Mouse (Mus musculus): ENCODE measurements at regions not wholly inside any gene's neighbourhood (a gene's known extent, or its start where the extent isn't known, plus 50 kb on each side); places are given as distances from the start of the nearest gene placed in this dataset.

DNA sequence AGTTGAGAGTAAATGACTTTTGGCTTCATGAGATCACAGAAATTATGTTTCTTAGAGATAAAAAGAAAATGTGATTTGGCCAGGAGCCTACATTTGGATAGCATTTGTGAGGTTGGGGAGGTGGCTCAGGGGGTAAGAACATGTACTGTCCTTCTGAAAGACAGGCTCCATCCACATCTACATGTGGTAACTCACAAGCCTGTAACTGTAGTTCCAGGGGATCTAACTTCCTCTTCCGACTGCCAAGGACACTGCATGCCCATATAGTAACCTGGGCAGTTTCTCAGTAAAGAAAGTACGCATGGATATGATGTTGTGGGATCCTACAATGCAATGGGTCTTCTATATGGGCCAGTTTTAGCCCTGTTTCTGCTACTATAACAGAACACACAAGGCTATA lies 779.4 kb upstream of the Car8 start:
- no peak for ATAC-seq (replicated peaks; ENCODE audit: insufficient number of reproducible peaks, low FRiP score, low TSS enrichment, poor library complexity, severe bottlenecking)

DNA sequence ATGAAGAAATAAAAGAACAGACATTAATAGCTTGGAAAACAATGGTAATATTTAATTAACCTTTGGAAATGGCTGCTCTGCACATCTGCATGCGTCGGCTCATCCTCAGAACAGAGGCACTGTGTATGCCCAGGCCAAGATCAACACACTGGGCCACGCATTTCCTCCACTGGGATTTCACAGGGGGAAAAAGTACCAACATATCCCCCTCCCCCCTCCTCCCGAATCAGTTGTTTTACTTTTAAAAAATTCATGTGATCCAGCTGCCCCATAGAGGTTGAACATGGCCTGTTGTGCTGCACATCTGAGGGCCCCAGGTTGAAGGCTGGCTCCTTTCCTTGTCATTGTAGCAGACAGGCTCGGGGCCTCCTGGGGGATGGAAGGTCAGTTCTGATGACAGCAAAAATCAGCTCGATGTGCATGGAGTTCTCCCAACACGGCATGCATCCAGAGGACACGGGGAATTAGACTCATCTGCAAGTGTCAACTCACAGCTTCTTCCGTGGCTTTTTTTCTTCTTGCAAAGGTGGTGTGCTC lies 777.7 kb upstream of the Car8 start:
- no peak for ATAC-seq (replicated peaks; ENCODE audit: insufficient number of reproducible peaks, low FRiP score, low TSS enrichment, poor library complexity, severe bottlenecking)

DNA sequence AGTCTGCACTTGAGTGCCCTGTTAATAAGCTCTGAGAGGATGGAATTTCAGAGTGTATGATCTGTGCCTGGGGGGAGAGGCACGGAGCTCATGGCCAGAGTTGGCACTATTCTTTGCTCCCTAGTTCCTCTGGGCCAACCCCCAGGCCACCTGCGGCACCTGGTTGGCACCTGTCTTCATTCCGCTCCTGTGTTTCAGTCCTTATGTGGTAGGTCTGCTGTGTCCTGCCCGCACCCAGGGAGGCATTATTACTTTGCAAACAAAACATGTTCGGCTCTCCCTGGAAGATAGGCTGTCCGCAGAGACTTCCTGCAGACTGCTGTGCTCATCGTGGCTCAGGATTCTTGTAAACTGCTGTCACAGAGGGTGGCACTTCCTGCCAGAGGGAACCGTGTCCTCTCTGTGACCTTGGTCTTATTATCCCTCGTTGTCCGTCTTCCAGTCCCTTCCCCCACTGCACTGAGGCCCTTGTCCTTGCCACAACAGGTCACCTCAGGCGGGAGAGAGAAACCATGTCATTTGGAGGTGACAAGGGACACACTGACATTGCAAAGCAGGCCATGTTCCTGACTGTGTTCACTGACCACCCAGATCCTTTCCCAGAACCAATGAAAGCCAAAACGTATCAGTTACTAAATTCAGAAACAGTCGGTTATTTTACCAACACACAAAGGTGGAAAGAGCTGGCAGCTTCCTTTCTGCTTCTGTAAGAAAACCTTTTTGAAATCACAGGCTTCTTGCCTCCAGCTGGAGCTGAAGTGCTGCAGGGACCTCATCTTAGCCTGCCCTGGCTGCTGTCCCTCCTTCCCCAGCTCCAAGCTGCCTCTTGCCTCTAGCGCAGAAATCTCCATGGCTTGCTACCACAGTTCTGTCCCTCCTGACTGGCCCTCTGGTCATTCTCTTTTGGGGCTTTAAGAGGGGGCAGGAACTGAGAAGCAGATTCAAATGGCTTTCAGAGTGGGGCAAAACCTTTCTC lies 777.0 kb upstream of the Car8 start:
- ATAC-seq (replicated peaks; ENCODE audit: insufficient number of reproducible peaks, low FRiP score, low TSS enrichment, poor library complexity, severe bottlenecking), result no peak

DNA sequence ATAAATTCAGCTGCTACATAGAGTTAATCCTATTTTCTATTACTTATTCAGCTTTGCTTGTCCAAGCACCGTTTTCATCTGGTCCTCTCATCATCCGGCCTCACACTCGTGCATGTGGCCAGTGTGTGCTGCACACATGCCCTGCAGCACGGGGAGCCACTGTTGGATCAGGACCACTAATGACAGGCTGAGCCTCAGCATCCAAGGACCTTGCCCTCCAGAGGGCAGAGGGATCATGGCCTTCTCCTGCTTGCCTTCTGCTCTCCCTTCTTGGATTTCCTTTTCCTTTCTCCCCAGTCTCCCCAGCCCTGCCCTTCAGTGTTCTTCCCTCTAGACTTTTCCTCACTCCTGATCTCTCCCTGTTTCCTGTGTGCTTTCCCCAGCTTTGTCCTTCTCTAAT lies 776.1 kb upstream of the Car8 start:
- ATAC-seq (replicated peaks; ENCODE audit: insufficient number of reproducible peaks, low FRiP score, low TSS enrichment, poor library complexity, severe bottlenecking), result no peak

DNA sequence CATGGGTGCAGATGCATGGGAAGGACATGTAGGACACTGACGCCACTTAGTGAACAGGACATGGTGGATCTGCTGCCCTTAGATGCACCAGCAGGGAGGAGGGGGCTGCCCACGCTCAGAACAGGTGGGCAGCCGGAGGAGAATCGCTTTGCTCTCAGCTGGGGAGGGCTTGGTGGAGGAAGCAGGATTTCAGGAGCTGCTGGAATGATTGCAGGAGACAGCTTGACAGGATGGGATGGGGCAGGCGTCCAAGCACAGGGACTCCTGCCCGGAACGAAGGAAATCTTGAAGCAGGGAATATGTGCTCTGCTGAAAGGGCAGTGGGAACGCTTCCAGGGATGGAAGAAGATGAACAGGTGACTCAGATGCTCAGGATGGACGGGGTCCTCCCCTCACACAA lies 773.9 kb upstream of the Car8 start:
- ATAC-seq (replicated peaks; ENCODE audit: insufficient number of reproducible peaks, low FRiP score, low TSS enrichment, poor library complexity, severe bottlenecking), result no peak

DNA sequence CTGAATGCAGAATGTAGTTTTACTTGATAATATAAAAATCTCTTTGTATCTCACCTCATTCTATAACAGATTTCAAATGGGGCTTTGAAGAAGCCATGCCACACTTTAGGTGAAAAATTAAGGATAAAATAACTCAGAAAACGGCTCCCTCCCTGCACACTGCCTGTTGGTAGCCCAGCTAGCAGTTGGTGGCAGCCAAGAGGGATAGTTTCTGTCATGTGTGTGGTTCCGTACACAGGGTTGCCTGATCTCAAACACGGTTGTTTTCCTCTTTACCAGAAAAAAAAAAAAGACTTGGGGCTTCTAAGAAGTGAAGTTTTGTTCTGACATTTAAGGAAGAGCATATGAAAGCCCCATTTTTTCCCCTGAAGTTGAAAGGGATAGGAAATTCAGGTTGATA lies 773.1 kb upstream of the Car8 start:
- ATAC-seq (replicated peaks; ENCODE audit: insufficient number of reproducible peaks, low FRiP score, low TSS enrichment, poor library complexity, severe bottlenecking), result no peak

DNA sequence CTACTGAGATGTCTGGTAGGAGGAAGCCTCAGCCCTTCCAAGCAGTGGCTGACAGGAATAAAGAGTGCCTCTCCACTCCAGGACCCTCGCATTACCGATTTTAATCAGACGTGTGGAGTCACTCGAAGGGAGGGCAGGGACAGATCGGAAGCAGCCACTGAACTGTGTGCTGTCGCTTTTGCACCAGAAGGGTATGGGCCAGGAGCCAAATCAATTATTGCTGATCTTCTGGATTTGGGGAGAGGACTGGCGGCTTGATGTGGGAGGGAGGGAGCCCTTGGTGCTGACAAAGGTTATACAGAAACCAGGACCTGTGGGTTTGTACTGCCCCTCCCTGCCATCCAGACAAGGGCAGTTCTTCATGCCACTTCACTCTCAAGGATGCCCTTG lies 772.3 kb upstream of the Car8 start:
- no peak for ATAC-seq (replicated peaks; ENCODE audit: insufficient number of reproducible peaks, low FRiP score, low TSS enrichment, poor library complexity, severe bottlenecking)

DNA sequence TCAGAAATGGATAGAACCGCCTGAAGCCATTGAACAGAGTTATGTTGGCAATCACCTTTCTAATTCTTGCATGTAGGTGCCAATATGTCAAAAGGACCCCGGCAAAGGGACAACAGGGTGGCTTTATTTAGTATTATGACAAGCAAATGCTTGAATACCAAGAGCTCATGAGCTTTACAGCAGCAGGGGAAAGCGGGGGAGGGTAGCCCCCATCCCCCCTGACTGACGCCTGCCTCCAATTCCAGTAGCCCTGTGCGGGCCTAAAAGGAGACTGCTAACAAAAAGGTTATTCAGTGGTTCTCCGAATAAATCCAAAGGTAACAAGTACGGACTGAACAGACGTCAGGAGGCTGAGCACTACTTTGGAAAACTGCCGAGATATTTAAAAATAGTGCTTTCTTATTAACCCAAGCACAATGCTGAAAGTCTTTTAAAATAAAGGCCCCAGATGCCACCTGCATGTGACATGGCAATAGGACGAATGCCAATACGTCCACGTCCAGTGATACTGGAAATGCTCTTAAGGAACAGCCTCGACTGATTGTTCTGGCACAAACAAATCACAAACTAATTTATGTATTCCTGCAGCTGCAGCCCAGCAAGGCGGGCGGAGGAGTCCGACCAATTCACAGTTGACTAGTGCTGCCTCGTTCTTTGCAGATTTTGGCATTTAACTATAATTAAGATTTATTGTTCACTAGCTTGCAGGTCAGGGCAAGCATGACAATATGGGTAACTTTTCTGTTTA lies 771.7 kb upstream of the Car8 start:
- ATAC-seq (replicated peaks; ENCODE audit: insufficient number of reproducible peaks, low FRiP score, low TSS enrichment, poor library complexity, severe bottlenecking), result no peak

DNA sequence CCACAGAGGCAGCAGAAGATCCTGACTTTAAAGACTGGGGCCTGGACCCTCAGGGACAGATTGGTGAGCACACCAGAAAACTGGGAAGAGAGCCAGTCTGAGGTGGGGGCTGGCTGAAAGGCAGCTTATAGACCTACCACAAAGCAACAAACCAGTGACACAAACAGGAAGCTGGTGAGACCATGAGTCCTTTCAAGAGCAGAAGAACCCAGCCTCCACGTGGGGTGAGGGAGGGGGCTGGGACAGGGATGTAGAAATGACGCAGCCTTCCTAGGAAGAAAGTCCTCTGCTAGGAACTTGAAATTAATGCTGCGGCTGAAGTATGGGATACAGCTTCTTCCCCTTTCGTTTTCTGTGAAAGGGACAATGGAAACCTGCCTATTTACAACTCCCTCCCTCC lies 770.8 kb upstream of the Car8 start:
- ATAC-seq (replicated peaks; ENCODE audit: insufficient number of reproducible peaks, low FRiP score, low TSS enrichment, poor library complexity, severe bottlenecking), result 0 out of 2 replicates have a peak, but pooled peaks have one; percentile 27

DNA sequence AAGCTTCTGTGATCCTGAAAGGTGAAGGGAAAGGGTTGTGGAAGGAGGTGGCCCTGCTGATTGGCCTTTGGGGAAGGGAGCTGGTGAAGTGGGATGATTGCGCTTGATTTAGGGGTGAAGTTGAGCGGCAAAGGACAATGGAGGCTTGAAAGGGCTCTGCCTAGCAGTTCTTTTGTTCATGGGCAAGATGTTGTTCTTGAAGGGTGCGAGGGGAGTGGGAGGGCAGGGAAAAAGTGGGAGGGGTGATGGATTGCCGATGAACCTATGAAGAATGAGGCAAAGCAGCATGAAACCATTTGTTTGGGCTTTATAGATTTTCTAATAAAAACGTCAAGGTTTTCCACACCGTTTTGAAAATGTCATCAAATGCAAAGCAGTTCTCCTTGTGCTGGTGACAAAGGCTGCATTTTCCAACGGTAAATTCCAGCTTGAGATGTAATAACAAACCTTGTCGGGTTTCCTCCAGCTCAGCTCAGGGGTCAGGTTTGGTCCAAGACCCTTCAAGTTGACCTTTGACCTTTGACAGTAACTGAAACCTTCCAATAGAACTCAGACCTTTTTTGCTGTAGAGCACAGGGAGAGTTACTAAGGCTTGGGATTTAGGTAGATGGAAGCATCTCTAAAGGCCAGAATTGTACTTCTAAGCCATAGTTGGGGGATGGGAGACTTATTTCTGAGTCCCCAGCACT lies 767.2 kb upstream of the Car8 start:
- ATAC-seq (replicated peaks; ENCODE audit: insufficient number of reproducible peaks, low FRiP score, low TSS enrichment, poor library complexity, severe bottlenecking), result no peak

DNA sequence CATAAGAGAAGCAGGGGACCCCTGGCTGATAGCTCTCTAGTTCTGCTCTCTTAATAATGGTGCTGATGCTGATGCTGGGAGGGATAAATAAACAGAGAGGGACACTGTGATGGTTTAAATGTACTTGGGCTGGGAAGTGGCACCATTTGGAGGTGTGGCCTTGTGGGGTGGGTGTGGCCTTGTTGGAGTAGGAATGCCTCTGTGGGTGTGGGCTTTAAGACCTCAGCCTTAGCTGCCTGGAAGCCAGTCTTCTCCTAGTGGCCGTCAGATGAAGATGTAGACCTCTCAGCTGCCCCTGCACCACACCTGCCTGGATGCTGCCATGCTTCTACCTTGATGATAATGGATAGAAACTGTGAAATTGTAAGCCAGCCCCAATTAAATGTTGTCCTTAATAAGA lies 765.0 kb upstream of the Car8 start:
- ATAC-seq (replicated peaks; ENCODE audit: insufficient number of reproducible peaks, low FRiP score, low TSS enrichment, poor library complexity, severe bottlenecking), result no peak

DNA sequence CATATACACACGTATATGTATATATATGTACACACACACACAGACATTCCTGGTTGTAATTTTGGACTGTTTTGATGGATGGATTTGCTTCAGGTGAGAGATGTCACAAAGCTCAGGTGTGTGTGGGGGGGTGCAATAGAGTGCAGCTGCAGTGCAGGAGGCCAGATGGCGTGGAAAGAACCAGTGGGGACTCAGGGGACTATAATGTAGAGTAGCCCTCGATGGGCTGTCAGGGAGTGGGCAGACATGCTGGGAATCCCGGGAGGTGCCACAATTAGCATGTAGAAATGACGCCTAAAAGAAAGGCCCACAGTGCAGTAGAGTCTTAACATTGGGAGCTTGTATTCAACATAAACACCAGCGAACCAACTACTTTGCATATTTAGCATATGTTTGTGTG lies 763.5 kb upstream of the Car8 start:
- no peak for ATAC-seq (replicated peaks; ENCODE audit: insufficient number of reproducible peaks, low FRiP score, low TSS enrichment, poor library complexity, severe bottlenecking)

DNA sequence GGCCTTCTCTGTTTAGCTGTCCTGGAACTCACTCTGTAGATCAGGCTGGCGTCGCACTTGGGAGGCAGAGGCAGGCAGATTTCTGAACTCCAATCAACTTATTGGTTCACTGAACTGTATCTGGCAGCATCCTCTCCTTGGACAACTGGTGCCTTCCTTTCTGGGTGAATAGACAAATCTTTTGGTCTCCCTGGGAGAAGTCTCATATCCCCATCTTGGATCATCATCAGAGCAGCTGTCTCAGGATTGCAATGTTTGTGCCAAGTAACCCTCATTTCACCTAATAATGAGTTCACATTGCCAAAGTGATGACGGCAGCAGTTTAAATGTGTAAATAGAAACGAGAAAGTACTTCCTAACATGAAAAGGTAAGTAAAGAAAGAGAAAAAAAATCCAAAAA lies 759.8 kb upstream of the Car8 start:
- ATAC-seq (replicated peaks; ENCODE audit: insufficient number of reproducible peaks, low FRiP score, low TSS enrichment, poor library complexity, severe bottlenecking), result no peak

DNA sequence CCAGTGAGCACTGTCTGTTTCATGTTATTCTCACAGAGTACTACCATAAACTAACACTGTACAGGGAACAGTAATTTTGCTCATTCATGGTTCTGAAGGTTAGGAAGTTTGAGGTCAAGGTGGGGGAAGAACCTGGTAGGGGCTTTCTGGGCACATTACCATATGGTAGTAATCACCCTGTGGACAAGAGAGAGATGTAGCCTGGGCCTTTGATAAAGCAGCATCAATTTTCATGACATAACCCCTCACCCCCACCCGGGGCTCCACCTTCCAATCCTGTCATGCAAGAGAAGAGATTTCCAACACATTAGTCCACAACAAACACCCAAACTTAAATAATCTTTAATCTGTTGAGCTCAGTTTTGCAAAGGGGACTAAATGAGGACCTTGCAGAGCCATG lies 753.3 kb upstream of the Car8 start:
- ATAC-seq (replicated peaks; ENCODE audit: insufficient number of reproducible peaks, low FRiP score, low TSS enrichment, poor library complexity, severe bottlenecking), result no peak

DNA sequence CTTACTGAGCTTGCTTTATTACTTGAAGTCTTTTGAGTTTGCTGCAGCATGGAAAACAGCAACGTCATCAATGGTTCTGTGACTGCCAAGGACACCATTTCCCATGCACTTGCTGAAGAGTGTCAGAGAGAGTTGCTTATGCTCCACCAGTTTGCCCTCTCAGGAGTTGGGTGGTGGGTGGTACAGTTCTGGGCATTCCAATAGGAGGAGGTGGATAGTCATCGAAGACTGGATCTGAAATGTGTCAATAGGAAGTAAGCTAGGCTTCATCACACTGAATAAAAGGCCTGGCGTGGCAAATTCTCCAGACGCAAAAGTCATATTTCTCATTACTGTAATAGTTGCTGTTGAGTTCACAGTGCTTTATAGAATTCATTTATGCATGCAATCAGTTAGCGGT lies 751.7 kb upstream of the Car8 start:
- ATAC-seq (replicated peaks; ENCODE audit: insufficient number of reproducible peaks, low FRiP score, low TSS enrichment, poor library complexity, severe bottlenecking), result no peak

DNA sequence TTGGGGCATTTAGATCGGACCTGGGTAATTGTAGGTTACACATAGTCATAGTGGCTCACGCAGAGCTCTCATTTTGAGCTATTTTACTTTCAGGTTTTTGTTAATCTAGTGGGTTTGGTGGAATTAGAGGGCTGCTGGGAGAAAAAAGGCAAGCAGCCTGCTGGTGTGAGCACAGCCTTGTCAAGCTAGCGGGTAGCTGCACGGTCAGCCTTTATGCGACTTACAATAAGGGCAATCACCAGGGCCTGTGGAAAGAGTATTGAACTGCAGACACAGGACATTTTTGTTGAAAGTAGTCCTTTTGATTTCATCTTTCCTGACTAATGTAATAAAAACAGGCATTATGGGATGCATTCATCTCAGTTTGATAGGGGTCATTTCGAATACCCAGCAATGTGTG lies 750.8 kb upstream of the Car8 start:
- ATAC-seq (replicated peaks; ENCODE audit: insufficient number of reproducible peaks, low FRiP score, low TSS enrichment, poor library complexity, severe bottlenecking), result no peak

DNA sequence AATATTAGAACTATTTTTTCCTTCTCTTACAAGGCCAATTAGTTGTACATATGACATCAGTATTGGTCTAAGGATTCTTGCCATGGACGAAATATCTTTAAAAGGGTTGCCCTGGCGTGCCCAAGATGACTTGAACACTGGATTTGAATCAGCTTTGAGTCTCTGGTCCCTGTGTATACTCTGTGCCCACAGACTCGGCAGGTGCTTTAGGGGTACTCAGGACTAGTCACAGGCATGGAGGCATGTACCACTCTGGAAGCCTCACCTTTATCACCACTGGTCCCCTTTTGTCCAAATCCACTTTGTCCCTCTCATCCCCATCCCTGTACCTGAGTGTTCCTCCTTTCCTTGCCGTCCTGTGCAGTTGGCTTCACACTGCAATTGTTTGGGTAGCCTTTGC lies 750.3 kb upstream of the Car8 start:
- ATAC-seq (replicated peaks; ENCODE audit: insufficient number of reproducible peaks, low FRiP score, low TSS enrichment, poor library complexity, severe bottlenecking), result no peak

DNA sequence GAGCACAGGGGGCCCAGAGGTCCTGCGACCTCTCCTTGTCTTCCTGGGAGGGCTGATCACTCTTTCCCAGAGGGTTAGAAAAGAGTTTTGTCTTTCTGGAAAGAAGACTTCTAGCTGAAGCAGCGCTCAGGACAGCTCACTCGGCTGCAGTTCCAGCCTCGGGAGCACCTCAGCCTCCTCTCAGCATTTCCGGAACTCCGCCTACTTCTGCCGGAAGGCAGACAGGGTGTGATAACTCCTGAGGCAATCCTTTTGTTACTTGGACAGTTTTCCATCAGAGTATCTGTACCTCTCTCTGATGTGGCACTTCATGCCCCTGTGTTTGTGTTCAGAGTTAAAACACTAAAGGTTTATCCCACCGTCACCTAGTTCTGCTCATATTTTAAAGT lies 749.5 kb upstream of the Car8 start:
- ATAC-seq (replicated peaks; ENCODE audit: insufficient number of reproducible peaks, low FRiP score, low TSS enrichment, poor library complexity, severe bottlenecking), result no peak

DNA sequence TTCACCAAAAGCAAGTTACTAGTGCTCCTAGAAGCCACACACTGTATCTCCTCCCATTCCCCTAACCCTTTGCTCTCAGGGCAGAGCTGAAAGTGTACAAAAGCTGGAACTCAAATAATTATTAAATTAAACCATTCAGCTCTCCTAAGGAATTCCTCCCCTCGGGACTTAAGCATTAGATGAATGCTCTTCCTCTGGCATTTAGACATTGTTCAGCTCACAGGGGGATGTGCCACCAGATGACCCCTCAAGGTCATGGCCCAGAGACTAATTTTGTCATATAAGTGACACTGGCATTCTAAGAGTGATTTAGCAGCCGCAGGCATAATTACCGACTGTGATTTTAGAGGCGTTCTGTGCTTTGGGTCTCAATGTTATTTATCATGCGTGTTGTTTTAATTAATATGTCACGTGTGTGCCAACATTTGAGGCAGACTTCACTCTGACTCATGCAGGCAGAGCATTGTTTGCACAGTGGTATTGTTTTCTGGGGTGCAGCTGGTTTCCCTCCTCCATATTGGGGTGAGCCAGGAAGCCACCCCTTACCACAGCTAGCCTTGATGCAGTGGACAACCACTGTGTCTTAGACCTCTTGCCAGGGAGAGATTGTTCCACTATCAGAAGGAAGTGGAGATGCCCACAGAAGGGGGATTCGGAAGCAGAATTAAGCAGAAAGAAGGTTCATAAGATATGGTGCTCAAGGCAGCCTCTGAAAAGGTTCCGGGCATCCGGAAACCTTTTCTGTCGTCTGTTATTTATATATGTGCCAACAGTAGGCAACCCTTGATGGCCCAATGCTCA lies 748.9 kb upstream of the Car8 start:
- no peak for ATAC-seq (replicated peaks; ENCODE audit: insufficient number of reproducible peaks, low FRiP score, low TSS enrichment, poor library complexity, severe bottlenecking)

Data from monocyte, adult 5-6 weeks (primary cell).